Mouse (Mus musculus) c-Kit-negative CD71-positive TER-119-positive erythroid progenitor cells, embryonic 14.5 days (primary cell): ENCODE measurements around the gene Wfdc15a.

Source experiments
- DNase-seq: peaks from one replicate; pipeline ENCODE4 v3.0.0-alpha.2; 2013; ENCODE audit warnings: low read depth, low spot score

Wfdc15a gene

DNA sequence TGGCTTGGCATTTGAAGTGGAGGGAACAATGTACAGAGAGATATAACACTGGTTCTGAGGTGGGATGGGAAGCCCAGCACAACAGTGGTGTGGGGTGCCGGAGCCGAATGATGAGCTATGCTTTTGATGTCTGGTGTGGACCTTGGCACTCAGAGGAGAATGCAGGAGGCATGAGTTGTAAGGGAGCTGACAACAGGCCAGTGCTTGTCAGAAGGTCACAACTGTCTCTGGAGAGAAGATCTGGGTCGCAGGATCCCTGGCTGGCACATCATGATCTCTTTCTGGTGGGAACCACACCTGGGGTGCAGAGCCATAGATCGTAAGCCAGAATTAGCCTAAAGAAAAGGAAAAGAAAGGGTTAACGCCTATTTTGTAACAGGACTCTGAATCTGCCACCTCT, 22.1 kb downstream of the Wfdc15a start:
- no peak for DNase-seq

- DNase-seq, result no peak
These were observed 24.1 kb downstream of the Wfdc15a start for GRCm38 (mm10) chr2:164175850-164176249.

- DNase-seq, result no peak
These were observed 25.1 kb downstream of the Wfdc15a start for GRCm38 (mm10) chr2:164174649-164175395.

GRCm38 (mm10) chr2:164173394-164173793, 26.5 kb downstream of the Wfdc15a start:
- DNase-seq, result no peak

DNA sequence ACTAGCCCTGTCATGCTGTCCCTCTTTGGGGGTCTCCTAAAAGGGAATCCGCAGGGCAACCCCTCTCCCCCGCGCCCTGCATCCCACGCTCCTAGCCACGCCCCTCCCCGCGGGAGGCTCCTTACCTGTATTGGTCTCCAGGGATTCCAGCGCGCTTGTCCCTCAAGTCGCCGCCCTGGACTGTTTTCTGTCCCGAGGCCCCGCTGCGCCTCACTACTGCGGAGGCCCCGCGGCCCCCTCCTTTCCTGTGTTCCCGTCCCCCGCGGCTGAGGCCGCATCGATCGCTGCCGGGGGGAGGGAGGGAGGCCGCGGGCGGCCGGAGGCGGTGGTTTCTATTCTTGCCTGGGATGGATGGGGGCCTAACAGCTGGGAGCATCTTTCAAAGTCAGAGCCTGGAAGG, 29.0 kb downstream of the Wfdc15a start, which contains the start of gene Kcns1:
TSS of gene Kcns1 (minus strand) at position 212 of the 400 bp plus-strand sequence.
- no peak for DNase-seq

DNA sequence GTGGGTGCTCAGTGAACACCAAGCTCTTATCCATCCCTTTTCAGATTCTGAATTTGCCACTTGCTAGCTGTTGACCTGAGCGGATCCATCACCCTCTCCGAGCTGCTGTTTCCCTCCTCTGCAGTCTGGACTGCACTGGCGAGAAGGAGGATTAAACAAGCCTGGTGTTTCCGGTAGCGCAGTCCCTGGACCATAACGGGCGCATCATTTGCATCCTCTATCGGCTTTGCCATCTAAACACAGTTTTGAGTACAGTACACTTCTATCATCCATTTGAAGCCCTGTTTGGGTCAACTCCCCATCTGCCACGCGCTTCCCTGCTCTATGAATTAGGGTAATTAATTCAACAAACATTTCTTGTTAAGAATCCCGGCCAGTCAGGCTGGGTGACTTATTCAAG, 29.6 kb downstream of the Wfdc15a start:
- no peak for DNase-seq

- no peak for DNase-seq
These were observed 31.4 kb downstream of the Wfdc15a start for GRCm38 (mm10) chr2:164168571-164168946.

DNA sequence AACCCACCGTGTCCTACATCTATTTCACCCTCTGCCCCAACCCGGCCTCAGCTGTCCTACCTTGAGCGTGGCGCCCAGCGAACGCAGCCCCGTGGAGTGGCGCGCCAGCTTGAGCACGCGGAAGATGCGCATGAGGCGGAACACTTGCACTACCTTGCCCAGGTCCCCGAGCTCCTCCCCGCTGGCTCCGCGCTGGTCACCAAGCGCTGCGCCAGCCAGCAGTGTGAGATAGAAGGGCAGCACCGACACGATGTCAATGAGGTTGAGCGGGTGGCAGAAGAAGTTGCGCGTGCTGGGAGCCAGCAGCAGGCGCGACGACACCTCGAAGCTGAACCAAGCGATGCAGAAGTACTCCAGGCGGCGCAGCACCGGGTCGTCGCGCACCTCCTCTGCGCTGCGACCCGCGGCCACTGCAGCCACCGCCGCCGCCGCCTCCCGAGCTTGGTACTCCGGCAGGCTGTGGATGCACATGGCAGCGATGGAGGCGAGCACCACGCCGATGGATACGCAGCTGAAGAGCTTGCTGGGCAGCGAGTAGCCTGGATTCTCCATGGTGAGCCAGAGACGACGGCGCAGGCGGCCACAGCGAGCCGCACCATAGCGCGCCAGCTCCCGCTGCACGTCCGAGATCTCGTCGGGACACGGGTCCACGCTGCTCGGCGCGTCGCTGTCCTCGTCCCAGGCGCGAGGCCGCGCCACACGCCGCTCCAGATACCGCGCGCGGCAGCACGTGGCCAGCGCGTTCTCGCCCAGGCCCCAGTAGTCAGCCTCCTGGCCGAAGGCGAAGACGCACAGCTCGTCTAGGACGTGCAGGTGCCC, 32.0 kb downstream of the Wfdc15a start:
- DNase-seq, result no peak

GRCm38 (mm10) chr2:164164941-164165340, 35.0 kb downstream of the Wfdc15a start:
- no peak for DNase-seq

- DNase-seq, result no peak
These were observed 38.3 kb downstream of the Wfdc15a start for GRCm38 (mm10) chr2:164161515-164162055.

DNA sequence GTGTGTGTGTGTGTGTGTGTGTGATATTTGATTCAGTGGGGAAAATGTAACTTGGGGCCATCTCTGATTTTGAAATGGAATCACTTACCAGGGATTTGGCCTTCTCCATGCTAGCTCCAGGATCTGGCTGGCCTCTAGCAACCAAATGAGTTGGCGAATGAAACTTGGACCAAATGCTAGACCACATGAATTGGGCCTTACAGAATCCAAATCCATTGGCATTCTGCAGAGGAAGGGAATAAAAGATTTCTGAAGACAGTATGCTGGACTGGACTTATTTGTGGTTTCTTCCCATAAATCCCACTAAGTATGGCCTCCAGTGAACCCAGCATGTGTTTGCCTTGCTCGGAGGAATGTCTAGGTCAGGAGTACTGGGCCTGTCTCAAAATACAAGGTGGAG, 41.1 kb downstream of the Wfdc15a start:
- no peak for DNase-seq

- no peak for DNase-seq
These were observed 43.8 kb downstream of the Wfdc15a start for GRCm38 (mm10) chr2:164156158-164156557.

DNA sequence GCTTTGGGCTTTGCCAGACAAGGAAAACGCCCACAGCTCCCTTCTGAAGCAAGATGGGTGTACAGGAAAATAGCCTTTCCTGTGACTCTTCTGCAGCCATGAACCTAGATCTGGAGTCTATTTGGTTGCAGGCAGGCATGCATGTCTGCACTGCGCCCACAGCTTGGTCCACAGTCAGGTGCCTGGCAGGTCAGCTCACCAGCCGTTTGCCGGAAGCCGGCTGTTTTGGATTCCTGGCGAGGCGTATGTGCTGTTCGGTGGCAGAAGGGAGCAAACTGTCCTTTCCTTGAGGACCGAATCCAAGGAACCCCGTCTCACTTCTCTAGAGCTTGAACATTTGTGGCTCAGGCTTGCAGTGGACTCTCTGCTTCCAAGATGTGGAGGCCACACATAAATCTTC, 45.9 kb downstream of the Wfdc15a start:
- no peak for DNase-seq

GRCm38 (mm10) chr2:164152341-164152740, 47.6 kb downstream of the Wfdc15a start:
- DNase-seq, result no peak

GRCm38 (mm10) chr2:164150086-164150760, 49.7 kb downstream of the Wfdc15a start:
- DNase-seq, result no peak
